Mouse (Mus musculus): ENCODE data around the gene Dok3. TPM values are rescaled to one million over a fixed set of nuclear protein-coding genes. Genes with fewer than 3 reads are reported as not detected.
A peak's percentile ranks its signal among the peaks of the same experiment; 100 is the strongest.

Gene Dok3
- polyA plus RNA-seq, 1 experiment = 25.7 TPM

- H3K4me1 ChIP-seq (ENCODE audit: control insufficient read depth, insufficient read depth, insufficient read length, low read length) = peaks cover 17% of the 10 kb centered on the region
- 61% methylated on average over 6 of the region's 6 CpGs for WGBS
- H3K27ac ChIP-seq (ENCODE audit: insufficient read depth, low read depth, low read length) = peak overlapping the region; percentile 63
- peaks cover 9% of the 10 kb centered on the region for H3K36me3 ChIP-seq (ENCODE audit: control insufficient read depth, insufficient read depth, low read length)
- peak overlapping the region; percentile 1; the same call in 1 of the 2 replicates for H3K4me3 ChIP-seq (ENCODE audit: low read depth, low read length)
- TF ChIP-seq CTCF (IDR thresholded peaks at IDR 0.05; ENCODE audit: extremely low read depth, insufficient read length, insufficient replicate concordance, low read depth, low read length) (no peak), POLR2A (IDR thresholded peaks at IDR 0.05; ENCODE audit: low read depth, low read length) (no peak)
- H3K27me3 ChIP-seq (ENCODE audit: control insufficient read depth, insufficient read depth, low read length) = no peaks in the 10 kb centered on the region
Observed at GRCm38 (mm10) chr13:55510668-55511491, 18.2 kb downstream of the Dok3 start.

GRCm38 (mm10) chr13:55510332-55510667 is 18.8 kb downstream of the Dok3 start:
- H3K4me1 ChIP-seq (ENCODE audit: control insufficient read depth, insufficient read depth, insufficient read length, low read length) = peaks cover 17% of the 10 kb centered on the region
- H3K27ac ChIP-seq (ENCODE audit: insufficient read depth, low read depth, low read length) = 0 out of 2 replicates have a peak overlapping the region, but pooled peaks have one; percentile 13
- 57% methylated on average over 3 of the region's 3 CpGs for WGBS
- peaks cover 13% of the 10 kb centered on the region for H3K36me3 ChIP-seq (ENCODE audit: control insufficient read depth, insufficient read depth, low read length)
- TF ChIP-seq CTCF (IDR thresholded peaks at IDR 0.05; ENCODE audit: extremely low read depth, insufficient read length, insufficient replicate concordance, low read depth, low read length) (no peak), POLR2A (IDR thresholded peaks at IDR 0.05; ENCODE audit: low read depth, low read length) (no peak)
- H3K27me3 ChIP-seq (ENCODE audit: control insufficient read depth, insufficient read depth, low read length) = no peaks in the 10 kb centered on the region
- H3K4me3 ChIP-seq (ENCODE audit: low read depth, low read length) = no peak overlapping the region

- Histone ChIP-seq H3K27ac (ENCODE audit: insufficient read depth, low read depth, low read length) (no peak overlapping the region), H3K4me1 (ENCODE audit: control insufficient read depth, insufficient read depth, insufficient read length, low read length) (peaks cover 17% of the 10 kb centered on the region), H3K4me3 (ENCODE audit: low read depth, low read length) (no peak overlapping the region), H3K36me3 (ENCODE audit: control insufficient read depth, insufficient read depth, low read length) (peaks cover 16% of the 10 kb centered on the region), H3K27me3 (ENCODE audit: control insufficient read depth, insufficient read depth, low read length) (no peaks in the 10 kb centered on the region)
- TF ChIP-seq CTCF (IDR thresholded peaks at IDR 0.05; ENCODE audit: extremely low read depth, insufficient read length, insufficient replicate concordance, low read depth, low read length) (no peak), POLR2A (IDR thresholded peaks at IDR 0.05; ENCODE audit: low read depth, low read length) (no peak)
- 95% methylated on average over 10 of the region's 10 CpGs for WGBS
Observed at GRCm38 (mm10) chr13:55508531-55508930, 20.6 kb downstream of the Dok3 start.

- no peaks in the 10 kb centered on the region for H3K27me3 ChIP-seq (ENCODE audit: control insufficient read depth, insufficient read depth, low read length)
- H3K4me1 ChIP-seq (ENCODE audit: control insufficient read depth, insufficient read depth, insufficient read length, low read length) = peaks cover 17% of the 10 kb centered on the region
- no peak overlapping the region for H3K4me3 ChIP-seq (ENCODE audit: low read depth, low read length)
- TF ChIP-seq POLR2A (IDR thresholded peaks at IDR 0.05; ENCODE audit: low read depth, low read length) = no peak
- TF ChIP-seq CTCF (IDR thresholded peaks at IDR 0.05; ENCODE audit: extremely low read depth, insufficient read length, insufficient replicate concordance, low read depth, low read length) = no peak
- 73% methylated on average over 11 of the region's 11 CpGs for WGBS
- no peak overlapping the region for H3K27ac ChIP-seq (ENCODE audit: insufficient read depth, low read depth, low read length)
- peaks cover 16% of the 10 kb centered on the region for H3K36me3 ChIP-seq (ENCODE audit: control insufficient read depth, insufficient read depth, low read length)
Observed at GRCm38 (mm10) chr13:55507877-55508276, 21.2 kb downstream of the Dok3 start.

- 83% methylated on average over 10 of the region's 10 CpGs for whole genome bisulfite sequencing
- Histone ChIP-seq H3K36me3 (ENCODE audit: control insufficient read depth, insufficient read depth, low read length) (peaks cover 16% of the 10 kb centered on the region), H3K27ac (ENCODE audit: insufficient read depth, low read depth, low read length) (no peak overlapping the region), H3K4me1 (ENCODE audit: control insufficient read depth, insufficient read depth, insufficient read length, low read length) (peaks cover 9% of the 10 kb centered on the region), H3K4me3 (ENCODE audit: low read depth, low read length) (no peak overlapping the region), H3K27me3 (ENCODE audit: control insufficient read depth, insufficient read depth, low read length) (no peaks in the 10 kb centered on the region)
- TF ChIP-seq CTCF (IDR thresholded peaks at IDR 0.05; ENCODE audit: extremely low read depth, insufficient read length, insufficient replicate concordance, low read depth, low read length) (no peak), POLR2A (IDR thresholded peaks at IDR 0.05; ENCODE audit: low read depth, low read length) (no peak)
Observed at GRCm38 (mm10) chr13:55506697-55507096, 22.4 kb downstream of the Dok3 start.

DNA sequence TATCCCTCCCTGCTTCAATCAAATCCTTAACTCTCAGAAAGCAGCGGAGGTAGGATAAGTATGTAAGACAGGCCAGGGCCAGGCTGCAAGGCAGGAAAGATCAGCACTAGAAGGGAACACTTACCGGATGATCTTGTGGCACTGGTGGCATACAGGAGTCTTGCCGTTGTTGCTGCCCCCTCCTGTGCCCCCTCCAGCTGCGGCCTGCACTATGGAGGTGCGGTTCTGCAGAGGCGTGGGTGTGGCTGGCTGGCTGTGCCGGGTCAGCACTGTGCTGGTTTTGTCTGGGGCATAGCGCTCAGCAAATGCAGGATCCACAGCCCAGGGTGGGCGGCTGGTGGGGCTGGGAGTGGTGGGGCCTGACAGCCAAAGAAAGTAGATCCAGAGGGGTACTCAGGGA is 23.3 kb downstream of the Dok3 start:
- H3K4me3 ChIP-seq (ENCODE audit: low read depth, low read length) = no peak overlapping the region
- peaks cover 16% of the 10 kb centered on the region for H3K36me3 ChIP-seq (ENCODE audit: control insufficient read depth, insufficient read depth, low read length)
- H3K4me1 ChIP-seq (ENCODE audit: control insufficient read depth, insufficient read depth, insufficient read length, low read length) = 0 out of 2 replicates have a peak, but pooled peaks cover under 1% of the 10 kb centered on the region
- no peak overlapping the region for H3K27ac ChIP-seq (ENCODE audit: insufficient read depth, low read depth, low read length)
- no peaks in the 10 kb centered on the region for H3K27me3 ChIP-seq (ENCODE audit: control insufficient read depth, insufficient read depth, low read length)
- 88% methylated on average over 9 of the region's 9 CpGs for WGBS
- TF ChIP-seq POLR2A (IDR thresholded peaks at IDR 0.05; ENCODE audit: low read depth, low read length) (no peak), CTCF (IDR thresholded peaks at IDR 0.05; ENCODE audit: extremely low read depth, insufficient read length, insufficient replicate concordance, low read depth, low read length) (no peak)

- Histone ChIP-seq H3K4me1 (ENCODE audit: control insufficient read depth, insufficient read depth, insufficient read length, low read length) (no peaks in the 10 kb centered on the region), H3K4me3 (ENCODE audit: low read depth, low read length) (no peak overlapping the region), H3K27ac (ENCODE audit: insufficient read depth, low read depth, low read length) (no peak overlapping the region), H3K36me3 (ENCODE audit: control insufficient read depth, insufficient read depth, low read length) (peaks cover 18% of the 10 kb centered on the region), H3K27me3 (ENCODE audit: control insufficient read depth, insufficient read depth, low read length) (no peaks in the 10 kb centered on the region)
- TF ChIP-seq CTCF (IDR thresholded peaks at IDR 0.05; ENCODE audit: extremely low read depth, insufficient read length, insufficient replicate concordance, low read depth, low read length) (no peak), POLR2A (IDR thresholded peaks at IDR 0.05; ENCODE audit: low read depth, low read length) (no peak)
- WGBS = 82% methylated on average over 5 of the region's 5 CpGs
Observed at GRCm38 (mm10) chr13:55504390-55504789, 24.7 kb downstream of the Dok3 start.
